Mouse (Mus musculus) midbrain, embryonic 16.5 days (tissue): ENCODE results near the gene H2afy2. TPM values are rescaled to one million over a fixed set of nuclear protein-coding genes. Genes with fewer than 3 reads are reported as not detected.

ENCODE experiments used
- ATAC-seq: fragments of 200-750 bp; cut with Nextera tagmentation; 2 replicates; pipeline ENCODE4 v1.8.0; 2017; ENCODE audit warnings: moderate TSS enrichment
- H3K27ac ChIP-seq: fragments of 300-500 bp; sonication (generic); 2 replicates; pipeline ENCODE4 v1.5.1; 2014; ENCODE audit warnings: mild to moderate bottlenecking, low read length, mixed read lengths
- H3K27me3 ChIP-seq: fragments of 300-500 bp; sonication (generic); 2 replicates; pipeline ENCODE4 v1.6.1; 2014; ENCODE audit warnings: low read depth, low read length, mixed read lengths; ENCODE audit not compliant: control insufficient read depth, insufficient read depth
- H3K36me3 ChIP-seq: fragments of 300-500 bp; sonication (generic); 2 replicates; pipeline ENCODE4 v1.6.1; 2014; ENCODE audit warnings: mild to moderate bottlenecking, low read length, moderate library complexity, mixed read lengths; ENCODE audit not compliant: control insufficient read depth, insufficient read depth
- H3K4me1 ChIP-seq: fragments of 300-500 bp; sonication (generic); 2 replicates; pipeline ENCODE4 v1.6.1; 2014; ENCODE audit warnings: mild to moderate bottlenecking, low read length, mixed read lengths; ENCODE audit not compliant: control insufficient read depth, insufficient read depth
- H3K4me2 ChIP-seq: fragments of 300-500 bp; sonication (generic); 2 replicates; pipeline ENCODE4 v1.6.1; 2014; ENCODE audit warnings: mild to moderate bottlenecking, low read length, mixed read lengths
- H3K4me3 ChIP-seq: fragments of 300-500 bp; sonication (generic); 2 replicates; pipeline ENCODE4 v1.5.1; 2014; ENCODE audit warnings: low read depth, mild to moderate bottlenecking, low read length, moderate library complexity, mixed read lengths
- H3K9ac ChIP-seq: fragments of 300-500 bp; sonication (generic); 2 replicates; pipeline ENCODE4 v1.6.1; 2014; ENCODE audit warnings: low read depth, low read length, mixed read lengths
- H3K9me3 ChIP-seq: fragments of 300-500 bp; sonication (generic); replicated peaks from 2 replicates; pipeline ENCODE4 v1.6.1; 2014; ENCODE audit warnings: mild to moderate bottlenecking, low read length, mixed read lengths; ENCODE audit not compliant: control insufficient read depth, poor library complexity, severe bottlenecking
- WGBS: fragments of 180-500 bp; shearing (Covaris S2); extraction: QIAGEN DNeasy Blood & Tissue Kit; methylation state at CpG from one replicate; pipeline ENCODE4 v1.1.7; 2014; 5-methylcytosine and 5-hydroxymethylcytosine counted together
- polyA plus RNA-seq: library from polyadenylated mRNA; unstranded; fragments of >200 nt; fragmentation: Nextera tagmentation; extraction: Ambion mirVana; gene quantifications from 2 replicates; pipeline ENCODE4 v1.2.1, GENCODE M21; 2015

Gene H2afy2
- polyA plus RNA-seq, 1 experiment from 2014 or later, result 296 TPM

DNA sequence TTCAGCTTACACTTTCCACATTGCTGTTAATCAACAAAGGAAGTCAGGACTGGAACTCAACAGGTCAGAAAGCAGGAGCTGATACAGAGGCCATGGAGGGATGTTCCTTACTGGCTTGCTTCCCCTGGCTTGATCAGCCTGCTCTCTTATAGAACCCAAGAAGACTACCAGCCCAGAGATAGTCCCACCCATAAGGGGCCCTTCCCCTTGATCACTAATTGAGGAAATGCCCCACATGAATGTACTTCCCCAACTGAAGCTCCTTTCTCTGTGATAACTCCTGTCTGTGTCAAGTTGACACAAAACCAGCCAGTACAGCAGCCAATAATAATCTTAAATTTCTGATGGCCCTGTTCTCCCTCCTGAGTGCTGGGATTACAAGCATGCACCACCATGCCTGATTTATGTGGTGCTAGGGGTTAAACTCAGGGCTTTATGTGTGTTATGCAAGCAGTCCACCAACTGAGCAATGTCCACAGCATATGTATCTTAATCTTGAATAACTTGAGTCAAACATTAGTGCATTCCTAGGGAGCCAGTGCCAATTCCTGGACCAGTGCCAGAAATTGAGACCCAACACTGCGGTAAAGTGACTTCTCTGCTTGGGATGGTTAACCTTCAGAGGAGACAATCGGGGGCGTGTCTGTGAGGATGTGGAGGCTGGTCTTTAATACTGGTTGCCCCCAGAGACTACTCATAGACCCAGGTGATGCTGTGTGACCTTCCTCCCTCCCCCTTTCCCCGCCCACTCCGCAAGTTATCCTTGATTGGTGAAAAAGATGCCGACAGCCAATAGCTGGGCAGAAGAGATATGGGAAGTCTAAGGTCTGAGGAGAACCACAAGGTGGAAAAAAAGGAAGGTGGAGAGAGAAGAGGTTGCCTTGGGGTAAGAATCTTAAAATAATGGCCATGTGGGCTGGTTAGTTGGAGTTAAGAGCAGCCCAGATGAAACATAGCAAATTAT lies 77.3 kb downstream of the H2afy2 start:
- Histone ChIP-seq H3K9ac (no peak overlapping the region), H3K36me3 (0 out of 2 replicates have a peak, but pooled peaks cover 5% of the 10 kb centered on the region), H3K4me1 (no peaks in the 10 kb centered on the region), H3K27me3 (no peaks in the 10 kb centered on the region; the same call in 1 of the 2 replicates), H3K27ac (no peak overlapping the region), H3K4me2 (no peak overlapping the region), H3K4me3 (no peak overlapping the region), H3K9me3 (no peaks in the 10 kb centered on the region)
- WGBS, result 77% methylated on average over 6 of the region's 6 CpGs
- no peak for ATAC-seq

- no peak overlapping the region for H3K4me3 ChIP-seq
- no peak overlapping the region for H3K4me2 ChIP-seq
- ATAC-seq, result no peak
- H3K27me3 ChIP-seq, result no peaks in the 10 kb centered on the region
- no peaks in the 10 kb centered on the region for H3K4me1 ChIP-seq
- WGBS, result 84% methylated on average over 4 of the region's 4 CpGs
- H3K27ac ChIP-seq, result no peak overlapping the region
- 0 out of 2 replicates have a peak, but pooled peaks cover 7% of the 10 kb centered on the region for H3K36me3 ChIP-seq
- no peaks in the 10 kb centered on the region for H3K9me3 ChIP-seq
- H3K9ac ChIP-seq, result no peak overlapping the region
Observed at GRCm38 (mm10) chr10:61704663-61705062, 79.3 kb downstream of the H2afy2 start.

GRCm38 (mm10) chr10:61697028-61697427 lies 86.9 kb downstream of the H2afy2 start:
- Histone ChIP-seq H3K4me1 (peaks cover 22% of the 10 kb centered on the region), H3K27ac (no peak overlapping the region), H3K9ac (peak overlapping the region; percentile 81; the same call in 1 of the 2 replicates), H3K36me3 (peaks cover 13% of the 10 kb centered on the region), H3K27me3 (no peaks in the 10 kb centered on the region), H3K4me3 (peak overlapping the region; percentile 95; the same call in 1 of the 2 replicates), H3K4me2 (peak overlapping the region; percentile 100), H3K9me3 (no peaks in the 10 kb centered on the region)
- WGBS, result 94% methylated on average over 2 of the region's 2 CpGs
- ATAC-seq, result no peak

DNA sequence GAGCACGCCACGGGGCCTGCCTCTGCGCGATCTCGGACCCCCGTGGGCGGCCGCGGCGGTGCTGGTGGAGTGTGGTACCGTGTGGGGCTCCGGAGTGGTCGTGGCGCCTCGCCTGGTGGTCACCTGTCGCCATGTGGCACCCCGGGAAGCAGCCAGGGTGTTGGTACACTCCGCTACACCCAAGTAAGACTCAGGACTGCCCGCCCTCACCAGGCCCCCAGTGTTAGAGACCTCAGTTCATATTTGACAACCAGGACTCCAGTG lies 87.5 kb downstream of the H2afy2 start:
- WGBS, result 9% methylated on average over 19 of the region's 19 CpGs
- Histone ChIP-seq H3K9me3 (no peaks in the 10 kb centered on the region), H3K27ac (no peak overlapping the region), H3K9ac (peak overlapping the region; percentile 81), H3K4me1 (peaks cover 22% of the 10 kb centered on the region), H3K4me2 (peak overlapping the region; percentile 100), H3K36me3 (peaks cover 13% of the 10 kb centered on the region), H3K4me3 (peak overlapping the region; percentile 95), H3K27me3 (no peaks in the 10 kb centered on the region)
- no peak for ATAC-seq

DNA sequence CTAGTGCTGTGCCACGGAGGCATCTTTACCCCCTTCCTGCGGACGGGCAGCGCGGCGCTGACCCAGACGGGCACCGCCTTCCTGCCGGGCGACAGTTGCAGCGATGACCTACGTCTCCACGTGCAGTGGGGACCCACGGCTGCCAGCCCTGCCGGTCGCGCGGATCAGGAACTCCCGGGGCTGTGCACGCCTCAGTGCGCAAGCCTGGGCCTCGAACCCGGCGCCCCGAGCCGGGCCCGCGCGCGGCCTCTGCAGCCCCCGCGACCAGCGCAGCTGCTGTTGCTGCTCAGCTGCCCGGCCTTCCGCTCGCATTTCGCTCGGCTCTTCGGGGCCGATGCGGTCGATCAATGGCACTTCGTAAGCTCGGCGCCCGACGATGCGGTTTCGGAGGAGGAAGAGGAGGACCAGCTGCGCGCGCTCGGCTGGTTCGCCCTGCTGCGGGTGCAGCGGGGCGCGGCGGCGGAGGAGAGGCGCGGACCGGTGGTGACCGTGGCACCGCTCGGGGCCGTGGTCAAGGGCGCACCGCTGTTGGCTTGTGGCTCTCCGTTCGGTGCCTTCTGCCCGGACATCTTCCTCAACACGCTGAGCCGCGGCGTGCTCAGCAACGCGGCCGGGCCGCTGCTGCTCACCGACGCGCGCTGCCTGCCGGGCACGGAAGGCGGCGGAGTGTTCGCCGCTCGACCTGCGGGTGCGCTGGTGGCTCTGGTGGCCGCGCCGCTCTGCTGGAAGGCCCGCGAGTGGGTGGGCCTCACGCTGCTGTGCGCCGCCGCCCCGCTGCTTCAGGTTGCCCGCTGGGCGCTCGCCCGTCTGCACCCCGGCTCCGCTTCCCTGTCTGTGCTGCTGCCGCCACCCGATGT lies 88.0 kb downstream of the H2afy2 start:
- H3K9me3 ChIP-seq, result no peaks in the 10 kb centered on the region
- peaks cover 22% of the 10 kb centered on the region for H3K4me1 ChIP-seq
- H3K36me3 ChIP-seq, result peaks cover 16% of the 10 kb centered on the region
- peak; percentile 4; the same call in 1 of the 2 replicates for ATAC-seq
- H3K9ac ChIP-seq, result peak overlapping the region; percentile 81
- peak overlapping the region; percentile 95 for H3K4me3 ChIP-seq
- peak overlapping the region; percentile 73 for H3K27ac ChIP-seq
- H3K27me3 ChIP-seq, result no peaks in the 10 kb centered on the region
- WGBS, result under 1% methylated on average over 103 of the region's 111 CpGs
- H3K4me2 ChIP-seq, result peak overlapping the region; percentile 100

- H3K27me3 ChIP-seq, result no peaks in the 10 kb centered on the region
- H3K4me2 ChIP-seq, result peak within 1 kb of the TSS; percentile 100
- peak within 1 kb of the TSS; percentile 76 for H3K27ac ChIP-seq
- WGBS, result 1% methylated on average over 40 of the region's 42 CpGs
- no peaks in the 10 kb centered on the region for H3K9me3 ChIP-seq
- ATAC-seq, result peak; percentile 97
- peaks cover 22% of the 10 kb centered on the region for H3K4me1 ChIP-seq
- peak within 1 kb of the TSS; percentile 95 for H3K4me3 ChIP-seq
- peak within 1 kb of the TSS; percentile 81 for H3K9ac ChIP-seq
- peaks cover 20% of the 10 kb centered on the region for H3K36me3 ChIP-seq
Observed at GRCm38 (mm10) chr10:61694870-61695670, 88.9 kb downstream of the H2afy2 start, which contains the start of gene Tysnd1. Gene Tysnd1, plus strand, starts transcription at chr10:61695514.

- ATAC-seq, result no peak
- peaks cover 22% of the 10 kb centered on the region for H3K4me1 ChIP-seq
- no peak overlapping the region for H3K9ac ChIP-seq
- H3K4me3 ChIP-seq, result no peak overlapping the region
- WGBS, result 74% methylated on average over 4 of the region's 4 CpGs
- no peaks in the 10 kb centered on the region for H3K27me3 ChIP-seq
- H3K4me2 ChIP-seq, result no peak overlapping the region
- no peaks in the 10 kb centered on the region for H3K9me3 ChIP-seq
- no peak overlapping the region for H3K27ac ChIP-seq
- peaks cover 30% of the 10 kb centered on the region for H3K36me3 ChIP-seq
Observed at GRCm38 (mm10) chr10:61693563-61693962, 90.4 kb downstream of the H2afy2 start.

GRCm38 (mm10) chr10:61689405-61689804 lies 94.5 kb downstream of the H2afy2 start:
- 93% methylated on average over 8 of the region's 8 CpGs for WGBS
- no peak overlapping the region for H3K9ac ChIP-seq
- no peak for ATAC-seq
- H3K4me2 ChIP-seq, result no peak overlapping the region
- H3K4me3 ChIP-seq, result no peak overlapping the region
- no peaks in the 10 kb centered on the region for H3K27me3 ChIP-seq
- H3K4me1 ChIP-seq, result no peaks in the 10 kb centered on the region
- peaks cover 47% of the 10 kb centered on the region for H3K36me3 ChIP-seq
- H3K27ac ChIP-seq, result no peak overlapping the region
- H3K9me3 ChIP-seq, result no peaks in the 10 kb centered on the region
